Mouse (Mus musculus) liver, embryonic 14.5 days (tissue): ENCODE data around the gene Serinc3.

ENCODE experiments used
- CTCF ChIP-seq: IDR thresholded peaks from 2 replicates; pipeline ENCODE4 v1.5.1; 2016; ENCODE audit warnings: antibody characterized with exemption, low read depth, control low read depth
- EP300 ChIP-seq: IDR thresholded peaks from 2 replicates; pipeline ENCODE4 v1.6.1; 2016; ENCODE audit warnings: antibody characterized with exemption, low read depth

GRCm38 (mm10) chr2:163644047-163644446, 884 bp downstream of the Serinc3 start:
- TF ChIP-seq CTCF: no peak
- TF ChIP-seq EP300: no peak
